Mouse (Mus musculus) midbrain, postnatal 0 days (tissue): ENCODE data around the gene Nos3. TPM values are rescaled to one million over a fixed set of nuclear protein-coding genes. Genes with fewer than 3 reads are reported as not detected.

Source experiments
- ATAC-seq: fragments of 200-750 bp; cut with Nextera tagmentation; 2 replicates; pipeline ENCODE4 v1.8.0; 2017; ENCODE audit warnings: moderate number of reproducible peaks, mild to moderate bottlenecking, moderate TSS enrichment, moderate library complexity; ENCODE audit not compliant: low FRiP score
- DNase-seq: peaks from one replicate; pipeline ENCODE4 v3.0.0-alpha.2; 2015; ENCODE audit warnings: low spot score
- H3K27ac ChIP-seq: fragments of 300-500 bp; sonication (generic); 2 replicates; pipeline ENCODE4 v1.5.1; 2014; ENCODE audit warnings: low read depth, mild to moderate bottlenecking, low read length, mixed read lengths
- H3K27me3 ChIP-seq: fragments of 300-500 bp; sonication (generic); 2 replicates; pipeline ENCODE4 v1.6.1; 2014; ENCODE audit warnings: low read length, control low read depth, mixed read lengths; ENCODE audit not compliant: insufficient read depth
- H3K36me3 ChIP-seq: fragments of 300-500 bp; sonication (generic); 2 replicates; pipeline ENCODE4 v1.6.1; 2014; ENCODE audit warnings: low read length, control low read depth, mixed read lengths; ENCODE audit not compliant: insufficient read depth
- H3K4me1 ChIP-seq: fragments of 300-500 bp; sonication (generic); 2 replicates; pipeline ENCODE4 v1.6.1; 2014; ENCODE audit warnings: mild to moderate bottlenecking, control low read depth, antibody characterized with exemption, low read length, mixed read lengths; ENCODE audit not compliant: insufficient read depth
- H3K4me2 ChIP-seq: fragments of 300-500 bp; sonication (generic); 2 replicates; pipeline ENCODE4 v1.6.1; 2014; ENCODE audit warnings: low read depth, mild to moderate bottlenecking, low read length, mixed read lengths; ENCODE audit not compliant: poor library complexity, severe bottlenecking
- H3K4me3 ChIP-seq: fragments of 300-500 bp; sonication (generic); 2 replicates; pipeline ENCODE4 v1.5.1; 2014; ENCODE audit warnings: low read depth, mild to moderate bottlenecking, low read length, moderate library complexity
- H3K9ac ChIP-seq: fragments of 300-500 bp; sonication (generic); replicated peaks from 2 replicates; pipeline ENCODE4 v1.6.1; 2014; ENCODE audit warnings: mild to moderate bottlenecking, low read length, moderate library complexity, mixed read lengths; ENCODE audit not compliant: poor library complexity, severe bottlenecking
- H3K9me3 ChIP-seq: fragments of 300-500 bp; sonication (generic); 2 replicates; pipeline ENCODE4 v1.6.1; 2016; ENCODE audit warnings: low read length, control low read depth
- CTCF ChIP-seq: IDR thresholded peaks from 2 replicates; pipeline ENCODE4 v1.5.1; 2016; ENCODE audit warnings: antibody characterized with exemption, mild to moderate bottlenecking
- WGBS: fragments of 180-500 bp; shearing (Covaris S2); extraction: QIAGEN DNeasy Blood & Tissue Kit; methylation state at CpG from one replicate; pipeline ENCODE4 v1.1.7; 2014; 5-methylcytosine and 5-hydroxymethylcytosine counted together
- polyA plus RNA-seq: library from polyadenylated mRNA; unstranded; fragments of >200 nt; fragmentation: Nextera tagmentation; extraction: Ambion mirVana; gene quantifications from 2 replicates; pipeline ENCODE4 v1.2.1, GENCODE M21; 2015
- total RNA-seq: library from RNA; depleted of rRNA; stranded (reverse); fragments of >200 nt; gene quantifications from 2 replicates; pipeline ENCODE4 v1.2.3, GENCODE M21; 2014

The Nos3 gene
- total and polyA plus RNA-seq, 2 experiments from 2014 or later: 7.0 to 14.2 TPM

- Histone ChIP-seq H3K9ac (no peak overlapping the region), H3K27me3 (no peaks in the 10 kb centered on the region), H3K4me2 (no peak overlapping the region), H3K27ac (no peak overlapping the region), H3K9me3 (no peaks in the 10 kb centered on the region), H3K4me3 (no peak overlapping the region), H3K4me1 (peaks cover 6% of the 10 kb centered on the region; the same call in 1 of the 2 replicates), H3K36me3 (no peaks in the 10 kb centered on the region; the same call in none of the 2 replicates)
- no peak for TF ChIP-seq CTCF
- WGBS: 91% methylated on average over 2 of the region's 2 CpGs
- no peak for ATAC-seq
- no peak for DNase-seq
Observed at GRCm38 (mm10) chr5:24412063-24412462, 47.5 kb downstream of the Nos3 start.

- TF ChIP-seq CTCF: no peak
- no peaks in the 10 kb centered on the region for H3K9me3 ChIP-seq
- no peak within 1 kb of the TSS for H3K4me3 ChIP-seq
- DNase-seq: no peak
- WGBS: 51% methylated on average over 11 of the region's 11 CpGs
- H3K4me1 ChIP-seq: peaks cover 6% of the 10 kb centered on the region; the same call in 1 of the 2 replicates
- no peaks in the 10 kb centered on the region; the same call in none of the 2 replicates for H3K36me3 ChIP-seq
- H3K4me2 ChIP-seq: no peak within 1 kb of the TSS
- H3K27ac ChIP-seq: no peak within 1 kb of the TSS
- no peak within 1 kb of the TSS for H3K9ac ChIP-seq
- ATAC-seq: no peak
- no peaks in the 10 kb centered on the region for H3K27me3 ChIP-seq
Observed at GRCm38 (mm10) chr5:24413042-24413693, 48.6 kb downstream of the Nos3 start, which contains the start of gene Asic3. Gene Asic3, plus strand, starts transcription at chr5:24413392.

- Histone ChIP-seq H3K4me3 (no peak overlapping the region), H3K27me3 (no peaks in the 10 kb centered on the region), H3K4me1 (peaks cover 6% of the 10 kb centered on the region; the same call in 1 of the 2 replicates), H3K36me3 (no peaks in the 10 kb centered on the region; the same call in 1 of the 2 replicates), H3K9ac (no peak overlapping the region), H3K4me2 (no peak overlapping the region), H3K9me3 (no peaks in the 10 kb centered on the region), H3K27ac (no peak overlapping the region)
- DNase-seq: no peak
- 85% methylated on average over 13 of the region's 13 CpGs for WGBS
- ATAC-seq: no peak
- TF ChIP-seq CTCF: no peak
Observed at GRCm38 (mm10) chr5:24413938-24414337, 49.3 kb downstream of the Nos3 start.

GRCm38 (mm10) chr5:24416222-24416736 lies 51.7 kb downstream of the Nos3 start:
- WGBS: 7% methylated on average over 21 of the region's 21 CpGs
- H3K27ac ChIP-seq: no peak overlapping the region
- H3K9me3 ChIP-seq: no peaks in the 10 kb centered on the region
- H3K36me3 ChIP-seq: peaks cover 23% of the 10 kb centered on the region
- ATAC-seq (peak; percentile 55), DNase-seq (peak; percentile 83)
- no peak overlapping the region for H3K4me3 ChIP-seq
- H3K4me2 ChIP-seq: peak overlapping the region; percentile 32; the same call in 1 of the 2 replicates
- no peaks in the 10 kb centered on the region for H3K27me3 ChIP-seq
- H3K9ac ChIP-seq: no peak overlapping the region
- TF ChIP-seq CTCF: peak; percentile 73
- peaks cover 6% of the 10 kb centered on the region; the same call in 1 of the 2 replicates for H3K4me1 ChIP-seq

GRCm38 (mm10) chr5:24417587-24417986 lies 53.0 kb downstream of the Nos3 start:
- ATAC-seq: no peak
- Histone ChIP-seq H3K4me2 (no peak overlapping the region), H3K4me1 (peaks cover 8% of the 10 kb centered on the region; the same call in 1 of the 2 replicates), H3K27ac (no peak overlapping the region), H3K9ac (no peak overlapping the region), H3K27me3 (no peaks in the 10 kb centered on the region), H3K9me3 (no peaks in the 10 kb centered on the region), H3K36me3 (peaks cover 25% of the 10 kb centered on the region), H3K4me3 (no peak overlapping the region)
- no peak for DNase-seq
- no peak for TF ChIP-seq CTCF
- 89% methylated on average over 10 of the region's 10 CpGs for WGBS

- 90% methylated on average over 9 of the region's 9 CpGs for WGBS
Observed at GRCm38 (mm10) chr5:24420381-24420780, 55.8 kb downstream of the Nos3 start.

More at GRCm38 (mm10) chr5:24420381-24420780, 55.8 kb downstream of the Nos3 start:
- Histone ChIP-seq H3K36me3 (peaks cover 25% of the 10 kb centered on the region), H3K9me3 (no peaks in the 10 kb centered on the region), H3K9ac (no peak overlapping the region), H3K27ac (no peak overlapping the region), H3K4me2 (no peak overlapping the region), H3K27me3 (no peaks in the 10 kb centered on the region), H3K4me3 (no peak overlapping the region), H3K4me1 (peaks cover 15% of the 10 kb centered on the region; the same call in 1 of the 2 replicates)
- no peak for DNase-seq
- ATAC-seq: no peak
- TF ChIP-seq CTCF: no peak
